Mouse (Mus musculus): ENCODE measurements around the gene Psph. TPM values are rescaled to one million over a fixed set of nuclear protein-coding genes. Genes with fewer than 3 reads are reported as not detected.

Psph gene
- 26.4 and 48.6 TPM in 2 replicates for polyA plus RNA-seq (2012; rRNA removed; ENCODE audit: low replicate concordance)

DNA sequence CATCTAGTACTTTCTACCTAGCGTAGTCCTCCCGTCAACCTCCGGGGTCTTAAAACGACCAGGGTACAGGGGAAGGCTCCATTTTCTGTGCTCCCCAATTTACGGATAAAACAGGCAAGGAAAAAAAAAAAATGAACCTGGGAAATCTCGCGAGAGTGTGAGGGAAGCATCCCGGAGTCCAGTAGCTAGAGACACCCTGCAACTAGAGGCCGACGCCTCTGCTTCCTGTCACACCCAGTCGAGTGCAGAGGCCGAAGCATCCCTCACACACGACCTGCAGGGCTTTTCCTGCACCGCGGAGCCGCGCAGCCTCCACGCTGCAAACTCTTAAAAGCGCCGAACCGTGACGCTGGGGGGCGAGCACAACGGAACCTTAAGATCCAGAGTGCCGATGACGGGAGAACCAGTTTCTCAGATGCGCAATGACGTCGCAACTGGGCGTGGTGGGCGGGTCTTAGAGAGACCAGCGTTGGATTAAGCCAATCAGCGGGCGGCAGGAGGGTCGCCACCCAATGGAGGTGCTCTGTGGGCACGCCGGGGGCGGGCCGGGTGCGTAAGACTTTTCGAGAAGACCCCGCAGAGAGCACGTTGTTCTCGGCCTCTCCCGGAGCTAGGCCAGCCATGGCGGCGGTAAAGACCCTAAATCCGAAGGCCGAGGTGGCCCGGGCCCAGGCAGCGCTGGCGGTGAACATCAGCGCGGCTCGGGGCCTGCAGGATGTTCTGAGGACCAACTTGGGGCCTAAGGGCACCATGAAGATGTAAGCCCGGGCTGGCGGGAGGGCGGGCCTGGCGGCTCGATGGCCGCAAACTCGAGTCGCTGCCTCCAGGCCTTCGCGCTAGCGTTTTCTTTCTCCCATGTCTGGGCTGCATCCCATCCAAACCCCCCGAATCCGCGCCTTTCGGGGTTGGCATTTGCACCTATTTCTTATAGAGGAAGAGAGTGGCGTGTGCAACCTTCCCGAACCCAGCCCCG, at the start of gene Psph:
Psph (minus strand) TSS at position 632 of the 973 bp plus-strand sequence.

DNA sequence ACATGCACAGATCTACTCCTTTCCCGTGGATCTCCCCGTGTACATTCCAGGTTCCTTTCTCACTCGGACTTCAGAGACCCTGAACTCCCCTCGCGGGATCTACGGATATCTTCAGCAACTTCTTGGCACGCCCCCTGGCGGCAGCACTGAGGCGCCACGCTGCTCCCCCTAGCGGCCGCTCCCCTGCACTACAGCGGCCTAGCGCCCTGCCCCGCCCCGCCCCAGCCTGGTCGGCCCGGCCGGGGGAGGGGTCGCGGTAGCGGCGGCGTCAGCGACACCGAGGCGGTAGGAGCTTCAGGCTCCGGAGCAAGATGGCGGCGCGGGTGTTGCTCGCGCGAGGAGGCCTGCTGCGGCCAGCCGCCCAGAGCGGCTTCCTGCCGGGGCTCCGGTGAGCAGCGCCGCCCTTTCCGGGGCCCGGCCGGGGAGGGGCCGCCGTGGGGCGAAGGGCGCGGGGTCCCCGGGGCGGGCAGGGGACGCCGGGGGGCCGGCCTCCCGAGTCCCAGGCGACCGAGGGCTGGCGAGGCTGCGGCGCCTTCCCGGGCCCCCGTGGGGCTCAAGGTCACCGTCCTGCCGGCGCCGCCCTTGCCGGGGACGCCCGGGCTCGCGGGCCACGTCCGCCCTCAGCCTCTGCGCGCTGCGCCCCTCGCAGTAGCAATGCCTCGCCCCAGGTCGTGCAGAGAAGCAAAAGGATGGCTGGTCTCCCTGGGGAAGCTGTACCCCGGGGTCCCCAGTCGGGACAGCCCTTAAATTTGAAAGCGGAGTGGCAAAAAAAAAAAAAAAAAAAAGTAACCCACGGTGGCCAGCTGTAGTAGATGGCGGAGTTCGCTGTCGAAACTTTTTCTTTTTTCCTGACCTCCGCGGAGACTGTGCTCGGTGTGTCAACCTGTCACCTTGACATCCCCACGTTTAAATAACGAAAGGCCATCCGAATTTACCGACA, 62.1 kb downstream of the Psph start, which contains the start of gene Nipsnap2:
Nipsnap2 (plus strand) TSS at position 230 of the 940 bp plus-strand sequence.

Other genes starting within 250 kb of the Psph start
- gene Mmp17, start 203.3 kb downstream of the Psph start, polyA plus RNA-seq (2012; rRNA removed; ENCODE audit: low replicate concordance) = 2.0 TPM in 2 replicates
- 1.1 and 2.5 TPM in 2 replicates for gene Zfp11, start 117.3 kb downstream of the Psph start, polyA plus RNA-seq (2012; rRNA removed; ENCODE audit: low replicate concordance)
- not detected in 2 replicates for gene Sept14, start 78.9 kb downstream of the Psph start, polyA plus RNA-seq (2012; rRNA removed; ENCODE audit: low replicate concordance)
- 45.9 and 83.8 TPM in 2 replicates for gene Mrps17, start 72.0 kb downstream of the Psph start, polyA plus RNA-seq (2012; rRNA removed; ENCODE audit: low replicate concordance)
- 38.0 and 95.0 TPM in 2 replicates for gene Nipsnap2, start 62.4 kb downstream of the Psph start, polyA plus RNA-seq (2012; rRNA removed; ENCODE audit: low replicate concordance)
- gene Sumf2, start 59.5 kb upstream of the Psph start, polyA plus RNA-seq (2012; rRNA removed; ENCODE audit: low replicate concordance) = 20.4 and 25.6 TPM in 2 replicates
- gene Chchd2, start 100.0 kb upstream of the Psph start, polyA plus RNA-seq (2012; rRNA removed; ENCODE audit: low replicate concordance) = 1,016 and 2,460 TPM in 2 replicates
- gene Zbed5, start 108.3 kb upstream of the Psph start, polyA plus RNA-seq (2012; rRNA removed; ENCODE audit: low replicate concordance) = 1.5 and 2.5 TPM in 2 replicates
- gene Phkg1, start 111.1 kb upstream of the Psph start, polyA plus RNA-seq (2012; rRNA removed; ENCODE audit: low replicate concordance) = 8.4 and 93.8 TPM in 2 replicates
- 6.3 and 16.3 TPM in 2 replicates for gene Nupr1l, start 121.1 kb upstream of the Psph start, polyA plus RNA-seq (2012; rRNA removed; ENCODE audit: low replicate concordance)
- 16.9 and 40.6 TPM in 2 replicates for gene Vkorc1l1, start 154.5 kb upstream of the Psph start, polyA plus RNA-seq (2012; rRNA removed; ENCODE audit: low replicate concordance)
- gene Gusb, start 215.6 kb upstream of the Psph start, polyA plus RNA-seq (2012; rRNA removed; ENCODE audit: low replicate concordance) = 49.1 and 57.7 TPM in 2 replicates
- gene Asl, start 241.8 kb upstream of the Psph start, polyA plus RNA-seq (2012; rRNA removed; ENCODE audit: low replicate concordance) = 22.6 and 31.5 TPM in 2 replicates
- 6.0 and 13.4 TPM in 2 replicates for gene Crcp, start 241.8 kb upstream of the Psph start, polyA plus RNA-seq (2012; rRNA removed; ENCODE audit: low replicate concordance)

Data from mammary gland, adult 2 months (tissue).